Mouse (Mus musculus): ENCODE data around the gene A3galt2. TPM values are rescaled to one million over a fixed set of nuclear protein-coding genes. Genes with fewer than 3 reads are reported as not detected.

The A3galt2 gene
- polyA plus RNA-seq, 1 experiment = 0.32 TPM

DNA sequence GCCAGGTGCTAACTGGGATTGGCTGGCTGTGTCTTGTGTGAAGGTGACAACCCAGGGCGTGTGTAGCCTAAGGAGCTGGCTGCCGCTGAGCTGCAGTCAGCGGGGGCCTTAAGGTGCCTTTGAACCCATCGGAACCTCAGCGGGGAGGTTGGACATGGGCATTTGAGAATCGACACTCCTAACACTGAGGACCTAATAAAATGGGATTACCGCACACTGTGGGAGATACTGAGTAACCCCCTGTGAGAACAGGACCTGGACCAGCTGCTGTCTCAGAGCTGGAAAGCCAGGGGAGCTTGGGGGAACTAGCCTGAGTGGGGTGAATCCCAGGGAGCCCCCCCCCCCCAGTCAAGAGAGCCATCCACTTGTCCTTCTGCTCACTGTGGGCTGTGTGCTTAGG, 1.6 kb upstream of the A3galt2 start:
- no peak for TF ChIP-seq POLR2A (IDR thresholded peaks at IDR 0.05; ENCODE audit: low read depth, low read length)
- no peak for TF ChIP-seq CTCF (IDR thresholded peaks at IDR 0.05; ENCODE audit: extremely low read depth, insufficient read length, insufficient replicate concordance, low read depth, low read length)
- Histone ChIP-seq H3K4me1 (ENCODE audit: control insufficient read depth, insufficient read depth, insufficient read length, low read length) (no peaks in the 10 kb centered on the region), H3K36me3 (ENCODE audit: control insufficient read depth, insufficient read depth, low read length) (peaks cover 46% of the 10 kb centered on the region), H3K27me3 (ENCODE audit: control insufficient read depth, insufficient read depth, low read length) (no peaks in the 10 kb centered on the region), H3K4me3 (ENCODE audit: low read depth, low read length) (no peak overlapping the region), H3K27ac (ENCODE audit: insufficient read depth, low read depth, low read length) (no peak overlapping the region)
- WGBS = 93% methylated on average over 7 of the region's 7 CpGs

DNA sequence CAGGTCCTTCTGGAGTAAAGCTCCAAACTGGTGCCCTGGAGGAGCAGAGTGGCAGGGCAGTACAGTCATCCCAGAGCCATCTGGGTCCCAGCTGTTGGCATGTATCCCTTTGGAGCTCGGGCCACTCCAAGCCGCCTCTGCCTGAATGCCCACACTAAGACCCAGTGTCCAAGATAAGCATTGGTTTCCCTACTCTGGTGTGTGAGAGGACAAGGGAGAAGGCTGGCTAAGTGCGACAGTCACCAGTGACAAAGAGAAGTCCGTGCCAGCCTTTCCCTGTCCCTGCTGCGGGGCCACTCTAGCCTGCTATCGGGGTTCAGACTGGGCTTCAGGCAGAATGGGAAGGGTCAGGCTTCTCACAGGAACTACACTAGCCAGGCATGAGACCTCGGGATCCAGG, 736 bp downstream of the A3galt2 start:
- WGBS = 66% methylated on average over 7 of the region's 7 CpGs
- no peak for TF ChIP-seq CTCF (IDR thresholded peaks at IDR 0.05; ENCODE audit: extremely low read depth, insufficient read length, insufficient replicate concordance, low read depth, low read length)
- TF ChIP-seq POLR2A (IDR thresholded peaks at IDR 0.05; ENCODE audit: low read depth, low read length) = no peak
- Histone ChIP-seq H3K4me3 (ENCODE audit: low read depth, low read length) (no peak overlapping the region), H3K27me3 (ENCODE audit: control insufficient read depth, insufficient read depth, low read length) (no peaks in the 10 kb centered on the region), H3K27ac (ENCODE audit: insufficient read depth, low read depth, low read length) (no peak overlapping the region), H3K4me1 (ENCODE audit: control insufficient read depth, insufficient read depth, insufficient read length, low read length) (no peaks in the 10 kb centered on the region), H3K36me3 (ENCODE audit: control insufficient read depth, insufficient read depth, low read length) (peaks cover 25% of the 10 kb centered on the region)

- H3K27ac ChIP-seq (ENCODE audit: insufficient read depth, low read depth, low read length) = no peak overlapping the region
- no peak for TF ChIP-seq CTCF (IDR thresholded peaks at IDR 0.05; ENCODE audit: extremely low read depth, insufficient read length, insufficient replicate concordance, low read depth, low read length)
- no peak for TF ChIP-seq POLR2A (IDR thresholded peaks at IDR 0.05; ENCODE audit: low read depth, low read length)
- H3K4me3 ChIP-seq (ENCODE audit: low read depth, low read length) = no peak overlapping the region
- H3K4me1 ChIP-seq (ENCODE audit: control insufficient read depth, insufficient read depth, insufficient read length, low read length) = no peaks in the 10 kb centered on the region
- no peaks in the 10 kb centered on the region for H3K27me3 ChIP-seq (ENCODE audit: control insufficient read depth, insufficient read depth, low read length)
- 80% methylated on average over 5 of the region's 5 CpGs for WGBS
- H3K36me3 ChIP-seq (ENCODE audit: control insufficient read depth, insufficient read depth, low read length) = no peaks in the 10 kb centered on the region
These were observed 4.0 kb downstream of the A3galt2 start for GRCm38 (mm10) chr4:128759214-128759613.

DNA sequence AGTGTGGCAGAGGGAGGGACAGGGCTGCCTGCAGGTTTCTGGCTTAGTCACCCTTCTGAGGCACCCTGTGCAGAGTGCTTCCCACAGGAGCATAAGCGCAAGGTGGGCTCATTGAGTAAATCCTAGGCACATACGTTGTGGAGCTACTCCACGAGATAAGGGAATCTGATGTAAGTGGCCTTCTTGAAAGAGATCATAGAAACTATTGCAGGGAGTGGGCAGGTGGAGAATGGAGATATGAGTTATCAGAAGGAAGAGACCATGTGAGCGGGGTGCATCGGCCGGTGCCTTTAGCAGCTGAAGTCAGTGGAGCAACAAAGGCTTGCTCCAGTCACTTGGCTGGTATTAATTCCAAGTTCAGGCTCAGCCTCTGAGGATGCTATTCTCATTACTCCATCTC, 4.9 kb downstream of the A3galt2 start:
- Histone ChIP-seq H3K36me3 (ENCODE audit: control insufficient read depth, insufficient read depth, low read length) (no peaks in the 10 kb centered on the region), H3K27ac (ENCODE audit: insufficient read depth, low read depth, low read length) (no peak overlapping the region), H3K4me1 (ENCODE audit: control insufficient read depth, insufficient read depth, insufficient read length, low read length) (no peaks in the 10 kb centered on the region), H3K4me3 (ENCODE audit: low read depth, low read length) (no peak overlapping the region), H3K27me3 (ENCODE audit: control insufficient read depth, insufficient read depth, low read length) (no peaks in the 10 kb centered on the region)
- TF ChIP-seq POLR2A (IDR thresholded peaks at IDR 0.05; ENCODE audit: low read depth, low read length) (no peak), CTCF (IDR thresholded peaks at IDR 0.05; ENCODE audit: extremely low read depth, insufficient read length, insufficient replicate concordance, low read depth, low read length) (no peak)
- 54% methylated on average over 6 of the region's 6 CpGs for whole genome bisulfite sequencing

- Histone ChIP-seq H3K4me1 (ENCODE audit: control insufficient read depth, insufficient read depth, insufficient read length, low read length) (0 out of 2 replicates have a peak, but pooled peaks cover 3% of the 10 kb centered on the region), H3K36me3 (ENCODE audit: control insufficient read depth, insufficient read depth, low read length) (no peaks in the 10 kb centered on the region), H3K27me3 (ENCODE audit: control insufficient read depth, insufficient read depth, low read length) (no peaks in the 10 kb centered on the region), H3K27ac (ENCODE audit: insufficient read depth, low read depth, low read length) (no peak overlapping the region), H3K4me3 (ENCODE audit: low read depth, low read length) (no peak overlapping the region)
- WGBS = 83% methylated on average over 20 of the region's 20 CpGs
- TF ChIP-seq CTCF (IDR thresholded peaks at IDR 0.05; ENCODE audit: extremely low read depth, insufficient read length, insufficient replicate concordance, low read depth, low read length) = no peak
- no peak for TF ChIP-seq POLR2A (IDR thresholded peaks at IDR 0.05; ENCODE audit: low read depth, low read length)
These were observed 11.8 kb downstream of the A3galt2 start for GRCm38 (mm10) chr4:128766929-128767328.

GRCm38 (mm10) chr4:128768120-128768519, 13.0 kb downstream of the A3galt2 start:
- TF ChIP-seq CTCF (IDR thresholded peaks at IDR 0.05; ENCODE audit: extremely low read depth, insufficient read length, insufficient replicate concordance, low read depth, low read length) (no peak), POLR2A (IDR thresholded peaks at IDR 0.05; ENCODE audit: low read depth, low read length) (no peak)
- H3K27me3 ChIP-seq (ENCODE audit: control insufficient read depth, insufficient read depth, low read length) = no peaks in the 10 kb centered on the region
- 70% methylated on average over 13 of the region's 13 CpGs for WGBS
- no peak overlapping the region for H3K4me3 ChIP-seq (ENCODE audit: low read depth, low read length)
- H3K4me1 ChIP-seq (ENCODE audit: control insufficient read depth, insufficient read depth, insufficient read length, low read length) = 0 out of 2 replicates have a peak, but pooled peaks cover 3% of the 10 kb centered on the region
- H3K36me3 ChIP-seq (ENCODE audit: control insufficient read depth, insufficient read depth, low read length) = no peaks in the 10 kb centered on the region
- H3K27ac ChIP-seq (ENCODE audit: insufficient read depth, low read depth, low read length) = no peak overlapping the region

GRCm38 (mm10) chr4:128769569-128770355, 14.6 kb downstream of the A3galt2 start:
- H3K27me3 ChIP-seq (ENCODE audit: control insufficient read depth, insufficient read depth, low read length) = no peaks in the 10 kb centered on the region
- no peak overlapping the region for H3K4me3 ChIP-seq (ENCODE audit: low read depth, low read length)
- H3K36me3 ChIP-seq (ENCODE audit: control insufficient read depth, insufficient read depth, low read length) = peaks cover 5% of the 10 kb centered on the region
- 60% methylated on average over 13 of the region's 13 CpGs for WGBS
- TF ChIP-seq POLR2A (IDR thresholded peaks at IDR 0.05; ENCODE audit: low read depth, low read length) (no peak), CTCF (IDR thresholded peaks at IDR 0.05; ENCODE audit: extremely low read depth, insufficient read length, insufficient replicate concordance, low read depth, low read length) (no peak)
- H3K27ac ChIP-seq (ENCODE audit: insufficient read depth, low read depth, low read length) = no peak overlapping the region
- 0 out of 2 replicates have a peak, but pooled peaks cover 3% of the 10 kb centered on the region for H3K4me1 ChIP-seq (ENCODE audit: control insufficient read depth, insufficient read depth, insufficient read length, low read length)
